Mouse (Mus musculus) testis, adult 2 months (tissue): ENCODE measurements around the gene Rab8b. TPM values are rescaled to one million over a fixed set of nuclear protein-coding genes. Genes with fewer than 3 reads are reported as not detected.
"Not testable (repeated sequence)": the region's sequence is repeated elsewhere in the genome, so short reads cannot be mapped to it uniquely, and the experiment has no call there.

ENCODE experiments used
- H3K27ac ChIP-seq: fragments of 200-500 bp; 2 replicates; pipeline ENCODE4 v1.5.1; 2012; ENCODE audit warnings: low read depth, low read length; ENCODE audit not compliant: control insufficient read depth, insufficient read depth
- H3K27me3 ChIP-seq: fragments of 200-500 bp; 2 replicates; pipeline ENCODE4 v1.6.1; 2012; ENCODE audit warnings: mild to moderate bottlenecking, low read length, moderate library complexity; ENCODE audit not compliant: control insufficient read depth, insufficient read depth
- H3K36me3 ChIP-seq: fragments of 200-500 bp; 2 replicates; pipeline ENCODE4 v1.6.1; 2012; ENCODE audit warnings: mild to moderate bottlenecking, low read length; ENCODE audit not compliant: control insufficient read depth, insufficient read depth
- H3K4me1 ChIP-seq: fragments of 200-500 bp; 2 replicates; pipeline ENCODE4 v1.6.1; 2012; ENCODE audit warnings: low read length; ENCODE audit not compliant: control insufficient read depth, insufficient read depth
- H3K4me3 ChIP-seq: fragments of 200-500 bp; 2 replicates; pipeline ENCODE4 v1.5.1; 2012; ENCODE audit warnings: low read depth, mild to moderate bottlenecking, low read length, moderate library complexity, mixed read lengths; ENCODE audit not compliant: control insufficient read depth
- CTCF ChIP-seq: fragments of 200-500 bp; IDR thresholded peaks from 2 replicates; pipeline ENCODE4 v1.5.1; 2012; ENCODE audit warnings: low read depth, mild to moderate bottlenecking, inconsistent platforms, low read length, moderate library complexity; ENCODE audit not compliant: control insufficient read depth, insufficient read depth, insufficient replicate concordance
- POLR2A ChIP-seq: fragments of 200-500 bp; IDR thresholded peaks from 2 replicates; pipeline ENCODE4 v1.6.1; 2012; ENCODE audit warnings: low read depth, mild to moderate bottlenecking, inconsistent platforms, low read length, moderate library complexity; ENCODE audit not compliant: control insufficient read depth
- polyA plus RNA-seq: library from polyadenylated mRNA; depleted of rRNA; stranded (reverse); fragments of >200 nt; gene quantifications from 2 replicates; pipeline ENCODE4 v1.2.3, GENCODE M21; 2012

Rab8b gene
- polyA plus RNA-seq, 1 experiment, result 10.9 TPM

DNA sequence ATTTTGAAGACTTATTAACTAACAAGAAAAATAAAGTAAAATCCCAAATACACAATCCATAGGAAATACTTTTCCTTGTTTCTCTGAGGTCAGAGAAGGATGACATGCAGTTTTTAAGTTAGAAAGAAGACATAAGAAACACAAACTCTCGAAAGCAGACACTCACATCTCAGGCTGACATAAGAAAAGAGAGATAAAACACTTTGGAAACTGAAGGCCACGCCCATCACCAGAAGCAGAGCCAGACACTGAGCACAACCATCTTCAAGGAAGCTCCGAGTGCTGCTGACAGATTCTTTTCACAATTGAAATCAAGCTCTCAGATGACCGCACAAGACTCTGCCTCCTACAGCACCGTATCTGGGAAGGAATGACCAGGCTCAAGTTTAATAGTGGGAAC lies 23.5 kb downstream of the Rab8b start:
- Histone ChIP-seq H3K4me3 (no peak overlapping the region), H3K27me3 (no peaks in the 10 kb centered on the region), H3K4me1 (no peaks in the 10 kb centered on the region), H3K27ac (no peak overlapping the region), H3K36me3 (no peaks in the 10 kb centered on the region)
- TF ChIP-seq POLR2A (no peak), CTCF (no peak)

DNA sequence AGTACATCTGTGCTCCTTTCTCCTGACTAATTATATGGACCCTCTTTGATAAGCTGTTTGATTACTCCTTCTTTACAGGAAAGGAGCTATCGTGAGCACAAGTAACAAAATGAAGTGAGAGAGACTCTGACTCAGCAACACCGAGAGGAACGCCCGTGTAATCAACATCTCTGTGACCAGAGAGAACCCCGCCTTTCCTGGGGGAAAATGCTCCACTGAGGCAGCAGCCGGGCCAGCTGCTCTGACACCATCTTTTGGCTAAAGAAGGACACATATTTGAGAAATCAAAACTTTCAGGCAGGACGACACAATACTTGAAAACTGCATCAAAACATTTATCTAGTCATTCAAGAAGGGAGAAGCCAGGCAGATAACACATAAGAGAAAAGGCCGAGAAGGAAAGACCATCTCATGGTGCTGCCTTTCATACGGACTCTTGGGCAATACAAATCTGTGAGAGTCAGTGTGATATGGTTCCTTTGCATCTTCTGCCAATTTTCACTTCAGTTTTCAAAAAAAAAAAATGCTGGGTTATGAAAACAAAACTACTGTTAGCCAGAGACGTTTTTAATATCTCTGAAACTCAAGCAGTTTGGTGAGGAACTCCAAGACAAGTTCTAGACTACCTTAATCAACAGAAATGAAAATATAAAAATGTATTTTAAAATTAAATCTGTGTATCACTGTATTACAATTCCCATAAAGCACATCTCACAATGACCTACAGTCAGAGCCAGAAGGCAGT lies 24.3 kb downstream of the Rab8b start:
- Histone ChIP-seq H3K27ac (no peak overlapping the region), H3K4me1 (no peaks in the 10 kb centered on the region), H3K4me3 (no peak overlapping the region), H3K36me3 (no peaks in the 10 kb centered on the region), H3K27me3 (no peaks in the 10 kb centered on the region)
- TF ChIP-seq POLR2A, result no peak
- no peak for TF ChIP-seq CTCF

DNA sequence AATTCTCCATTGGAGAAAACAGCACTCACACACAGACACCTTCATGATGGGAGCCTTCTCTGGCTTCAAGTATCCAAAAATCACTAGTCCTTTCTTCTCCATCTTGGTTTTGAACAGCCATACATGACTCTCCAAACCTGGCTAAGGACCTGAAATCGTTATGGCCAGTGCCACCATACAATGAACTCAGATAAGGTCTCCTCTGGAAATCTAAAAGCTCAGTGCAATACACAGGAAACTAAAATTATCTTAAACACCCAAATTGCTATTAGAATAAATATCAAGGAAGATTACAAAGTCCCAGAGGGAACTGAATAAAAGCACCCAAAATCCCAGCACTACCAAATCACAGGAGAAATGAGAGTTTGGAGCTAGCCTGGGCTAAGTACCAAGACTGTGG lies 25.1 kb downstream of the Rab8b start:
- TF ChIP-seq CTCF, result no peak
- TF ChIP-seq POLR2A, result no peak
- no peak overlapping the region for H3K4me3 ChIP-seq
- no peaks in the 10 kb centered on the region for H3K27me3 ChIP-seq
- H3K36me3 ChIP-seq, result no peaks in the 10 kb centered on the region
- H3K27ac ChIP-seq, result no peak overlapping the region
- H3K4me1 ChIP-seq, result no peaks in the 10 kb centered on the region

DNA sequence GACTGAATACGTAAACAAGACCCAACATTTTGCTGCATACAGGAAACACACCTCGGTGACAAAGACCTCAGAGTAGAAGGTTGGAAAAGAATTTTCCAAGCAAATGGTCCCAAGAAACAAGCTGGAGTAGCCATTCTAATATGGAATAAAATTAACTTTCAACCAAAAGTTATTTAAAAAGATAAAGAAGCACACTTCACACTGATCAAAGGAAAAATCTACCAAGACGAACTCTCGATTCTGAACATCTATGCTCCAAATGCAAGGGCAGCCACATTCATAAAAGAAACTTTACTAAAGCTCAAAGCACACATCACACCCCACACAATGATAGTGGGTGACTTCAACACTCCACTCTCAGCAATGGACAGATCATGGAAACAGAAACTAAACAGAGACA lies 27.0 kb downstream of the Rab8b start:
- not testable (repeated sequence) for H3K4me1 ChIP-seq, H3K27me3 ChIP-seq, H3K27ac ChIP-seq, H3K36me3 ChIP-seq, H3K4me3 ChIP-seq

DNA sequence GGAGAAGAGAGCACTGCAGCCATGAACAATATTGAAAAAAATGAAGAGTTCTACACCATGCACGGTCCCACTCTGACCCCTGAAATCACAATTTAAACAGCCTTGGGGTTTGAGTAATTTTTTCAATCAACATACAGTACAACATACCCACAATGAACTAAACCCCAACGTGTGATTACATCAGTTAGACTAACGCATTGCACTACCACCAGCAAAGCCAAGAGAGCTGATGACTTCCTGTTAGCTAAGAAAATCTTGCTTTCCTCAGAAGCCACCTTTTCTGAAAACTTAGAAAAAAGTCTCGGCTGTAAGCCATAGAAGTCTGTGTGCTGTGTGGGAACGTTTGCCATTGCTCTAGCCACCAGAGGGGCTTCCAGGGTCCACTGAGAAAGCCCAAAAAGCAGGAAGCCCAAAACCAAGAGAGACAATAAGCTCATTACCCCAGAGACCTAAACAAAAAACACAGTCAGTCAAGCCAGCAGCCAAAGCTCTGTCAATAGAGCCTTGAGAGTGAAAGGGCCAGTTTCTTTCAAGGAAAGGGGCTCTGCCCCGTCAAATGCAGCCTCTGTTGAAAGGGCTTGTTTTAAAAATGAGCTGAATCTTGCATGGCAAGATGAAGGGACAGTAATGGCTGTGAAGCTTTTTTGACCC lies 31.4 kb downstream of the Rab8b start:
- no peak overlapping the region for H3K27ac ChIP-seq
- H3K4me3 ChIP-seq, result no peak overlapping the region
- H3K4me1 ChIP-seq, result no peaks in the 10 kb centered on the region
- TF ChIP-seq CTCF, result no peak
- TF ChIP-seq POLR2A, result no peak
- H3K27me3 ChIP-seq, result no peaks in the 10 kb centered on the region
- no peaks in the 10 kb centered on the region for H3K36me3 ChIP-seq

DNA sequence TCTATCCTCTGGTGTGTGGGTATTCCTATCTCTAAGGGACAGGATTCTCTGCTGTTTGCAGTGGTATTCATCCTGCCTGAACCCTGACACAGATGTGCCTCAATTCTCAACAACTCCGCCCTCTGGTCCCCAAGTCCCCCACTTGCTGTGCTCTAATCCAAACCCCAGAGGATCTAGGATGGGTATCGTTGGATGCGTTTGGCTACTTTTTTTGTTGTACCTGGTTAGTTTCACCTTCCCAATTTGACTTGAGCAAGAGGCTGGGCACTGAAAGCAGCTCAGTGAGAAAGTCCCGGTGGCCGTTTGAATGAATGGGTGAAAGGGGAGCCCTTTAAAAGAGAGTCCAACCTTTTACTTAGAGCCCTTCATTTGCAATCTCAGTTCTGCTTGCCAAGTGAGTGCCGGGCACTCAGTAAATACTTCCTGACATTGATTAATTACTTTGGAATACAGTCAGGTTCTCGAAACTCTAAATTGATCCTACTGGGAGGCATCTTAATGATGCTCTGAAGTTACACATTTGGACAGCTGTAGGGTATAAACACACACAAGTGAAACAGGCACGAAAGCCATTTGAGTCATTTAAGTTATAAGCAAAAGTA lies 32.1 kb downstream of the Rab8b start:
- Histone ChIP-seq H3K27me3 (no peaks in the 10 kb centered on the region), H3K4me3 (no peak overlapping the region), H3K27ac (no peak overlapping the region), H3K36me3 (no peaks in the 10 kb centered on the region), H3K4me1 (no peaks in the 10 kb centered on the region)
- no peak for TF ChIP-seq CTCF
- TF ChIP-seq POLR2A, result no peak

DNA sequence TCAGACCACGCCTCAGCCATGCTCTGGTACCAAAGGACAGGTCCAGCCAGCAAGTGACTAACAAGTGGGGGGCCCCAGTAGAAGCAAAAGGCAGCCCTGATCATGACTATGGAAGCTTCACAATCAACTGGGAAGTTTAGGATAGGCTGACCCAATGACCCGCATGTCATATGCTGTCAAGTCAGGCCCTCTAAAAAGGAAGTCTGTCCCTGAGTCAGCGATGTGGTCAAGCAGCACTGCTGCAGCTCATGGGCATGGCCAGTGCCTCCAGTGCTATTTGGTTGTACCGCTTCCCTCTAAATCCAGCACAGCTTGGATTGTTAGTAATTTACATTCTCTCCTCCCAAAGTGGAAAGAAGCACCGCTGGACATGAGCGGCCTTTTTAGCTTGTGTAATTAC lies 32.7 kb downstream of the Rab8b start:
- Histone ChIP-seq H3K27ac (no peak overlapping the region), H3K36me3 (no peaks in the 10 kb centered on the region), H3K4me3 (no peak overlapping the region), H3K27me3 (no peaks in the 10 kb centered on the region), H3K4me1 (no peaks in the 10 kb centered on the region)
- TF ChIP-seq CTCF (no peak), POLR2A (no peak)

DNA sequence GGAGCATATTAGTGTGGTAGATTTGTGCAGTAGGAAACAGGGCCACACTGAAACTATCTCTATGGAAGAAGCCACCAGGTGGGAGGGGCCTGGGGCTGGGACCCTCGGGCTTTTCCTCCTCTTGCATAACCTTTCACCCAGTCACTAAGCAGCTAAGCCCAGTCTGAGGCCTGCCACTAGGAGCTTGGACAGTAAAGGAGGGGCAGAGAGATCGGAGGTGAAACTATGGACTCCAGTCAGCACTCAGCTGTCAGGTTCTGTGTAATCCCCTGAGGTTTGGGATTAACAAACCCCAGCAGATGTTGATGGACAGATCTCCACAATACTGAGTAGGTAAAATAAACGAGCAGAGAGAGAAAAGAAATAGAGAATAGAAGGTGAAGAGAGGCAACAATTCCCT lies 33.1 kb downstream of the Rab8b start:
- Histone ChIP-seq H3K36me3 (no peaks in the 10 kb centered on the region), H3K4me1 (no peaks in the 10 kb centered on the region), H3K4me3 (no peak overlapping the region), H3K27ac (no peak overlapping the region), H3K27me3 (no peaks in the 10 kb centered on the region)
- TF ChIP-seq CTCF (no peak), POLR2A (no peak)
